Mouse (Mus musculus): ENCODE results near the gene Rassf5. TPM values are rescaled to one million over a fixed set of nuclear protein-coding genes. Genes with fewer than 3 reads are reported as not detected.
A peak's percentile ranks its signal among the peaks of the same experiment; 100 is the strongest.

Gene Rassf5
- polyA plus RNA-seq, 1 experiment, result 2.3 TPM

DNA sequence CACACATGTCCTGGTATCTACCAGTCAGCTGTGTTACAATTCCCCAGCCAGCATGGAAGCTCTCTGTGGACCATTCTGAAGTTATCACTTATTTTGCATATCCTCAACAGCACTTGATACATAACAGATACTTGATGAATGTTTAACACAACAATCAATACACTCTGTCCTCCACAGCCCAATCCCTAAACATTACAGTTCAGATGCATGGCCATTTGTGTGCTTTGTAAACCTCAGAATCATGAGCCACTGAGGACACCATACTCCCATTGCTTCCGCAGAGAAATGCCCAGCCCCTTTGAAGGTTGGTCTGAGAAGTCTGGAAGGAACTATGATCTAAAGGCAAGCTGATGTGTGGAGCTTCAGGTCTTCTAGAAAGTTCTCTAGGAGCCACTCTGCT lies 33.4 kb downstream of the Rassf5 start:
- TF ChIP-seq CTCF (IDR thresholded peaks at IDR 0.05; ENCODE audit: control insufficient read depth, insufficient read depth, insufficient read length), result no peak
- TF ChIP-seq USF1 (IDR thresholded peaks at IDR 0.05; ENCODE audit: low read depth), result no peak
- TF ChIP-seq MYOD1 (IDR thresholded peaks at IDR 0.05; ENCODE audit: control insufficient read depth, insufficient read length, low read depth), result no peak
- no peak for TF ChIP-seq MYOG (IDR thresholded peaks at IDR 0.05; ENCODE audit: control insufficient read depth, extremely low read depth, insufficient read length)
- TF ChIP-seq MAX (IDR thresholded peaks at IDR 0.05), result no peak
- Histone ChIP-seq H3K79me3 (ENCODE audit: low read depth) (no peaks in the 10 kb centered on the region), H3K79me2 (ENCODE audit: control insufficient read depth, insufficient read depth) (no peaks in the 10 kb centered on the region), H3K36me3 (ENCODE audit: control insufficient read depth, insufficient read depth) (no peaks in the 10 kb centered on the region), H3ac (ENCODE audit: control insufficient read depth, insufficient read length, low read depth) (no peak overlapping the region), H3K27me3 (ENCODE audit: control insufficient read depth, insufficient read depth, insufficient read length) (no peaks in the 10 kb centered on the region), H3K4me3 (ENCODE audit: insufficient read depth, poor library complexity, severe bottlenecking) (no peak overlapping the region)

DNA sequence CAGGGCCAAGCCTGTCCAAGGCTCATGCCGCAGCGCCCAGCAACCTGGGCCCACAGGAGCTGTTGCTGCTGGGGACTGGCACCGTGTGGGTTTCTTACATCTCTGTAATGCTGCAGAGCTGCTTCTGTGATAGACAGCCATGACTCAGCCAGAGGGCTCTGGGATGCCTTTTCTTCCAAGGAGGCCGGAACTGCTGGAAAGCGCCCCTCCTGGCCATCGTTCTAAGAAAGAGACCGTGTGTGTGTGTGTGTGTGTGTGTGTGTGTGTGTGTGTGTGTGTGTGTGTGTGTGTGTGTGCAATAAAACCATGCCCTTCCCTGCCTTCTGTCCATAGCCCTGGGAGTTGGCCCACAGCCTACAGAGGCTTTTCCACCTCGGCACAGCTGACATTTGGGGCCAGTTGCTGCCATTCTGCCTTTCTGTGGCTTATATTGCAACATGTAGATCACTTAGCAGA lies 35.1 kb downstream of the Rassf5 start:
- no peak for TF ChIP-seq MYOG (IDR thresholded peaks at IDR 0.05; ENCODE audit: control insufficient read depth, extremely low read depth, insufficient read length)
- no peak for TF ChIP-seq CTCF (IDR thresholded peaks at IDR 0.05; ENCODE audit: control insufficient read depth, insufficient read depth, insufficient read length)
- TF ChIP-seq FOSL1 (IDR thresholded peaks at IDR 0.05; ENCODE audit: insufficient read depth, low read length, poor library complexity, severe bottlenecking), result no peak
- TF ChIP-seq MAX (IDR thresholded peaks at IDR 0.05), result no peak
- no peak for TF ChIP-seq USF1 (IDR thresholded peaks at IDR 0.05; ENCODE audit: low read depth)
- TF ChIP-seq MYOD1 (IDR thresholded peaks at IDR 0.05; ENCODE audit: control insufficient read depth, insufficient read length, low read depth), result no peak
- TF ChIP-seq CEBPB (IDR thresholded peaks at IDR 0.05; ENCODE audit: low read depth), result no peak
- Histone ChIP-seq H3K79me3 (ENCODE audit: low read depth) (no peaks in the 10 kb centered on the region), H3ac (ENCODE audit: control insufficient read depth, insufficient read length, low read depth) (no peak overlapping the region)

DNA sequence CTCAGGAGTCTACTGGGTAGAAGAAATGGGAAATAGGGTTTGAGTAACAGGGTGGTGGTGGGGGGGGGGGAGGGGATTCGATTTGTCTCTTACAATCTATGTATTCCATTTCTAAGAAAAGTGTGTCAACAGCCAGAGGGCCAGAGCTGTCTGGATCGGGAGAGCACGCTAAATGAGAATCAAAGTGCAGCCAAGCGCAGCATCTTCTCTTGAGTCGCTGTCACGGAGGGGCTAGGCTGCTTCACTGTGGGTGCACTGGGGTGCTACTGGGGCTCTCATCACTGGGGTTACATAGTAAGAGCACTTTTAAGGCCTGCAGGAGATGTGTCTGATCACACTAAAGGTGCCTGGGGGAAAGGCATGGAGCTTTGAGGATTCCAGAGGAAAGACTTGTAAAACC lies 36.3 kb downstream of the Rassf5 start:
- H3K79me3 ChIP-seq (ENCODE audit: low read depth), result no peaks in the 10 kb centered on the region
- H3K27me3 ChIP-seq (ENCODE audit: control insufficient read depth, insufficient read depth, insufficient read length), result no peaks in the 10 kb centered on the region
- H3K4me3 ChIP-seq (ENCODE audit: insufficient read depth, poor library complexity, severe bottlenecking), result no peak overlapping the region
- no peak overlapping the region for H3ac ChIP-seq (ENCODE audit: control insufficient read depth, insufficient read length, low read depth)
- no peak for TF ChIP-seq FOSL1 (IDR thresholded peaks at IDR 0.05; ENCODE audit: insufficient read depth, low read length, poor library complexity, severe bottlenecking)
- no peaks in the 10 kb centered on the region for H3K36me3 ChIP-seq (ENCODE audit: control insufficient read depth, insufficient read depth)
- no peaks in the 10 kb centered on the region for H3K79me2 ChIP-seq (ENCODE audit: control insufficient read depth, insufficient read depth)

More for the DNA sequence above, 35.1 kb downstream of the Rassf5 start:
- H3K79me2 ChIP-seq (ENCODE audit: control insufficient read depth, insufficient read depth), result no peaks in the 10 kb centered on the region
- H3K27me3 ChIP-seq (ENCODE audit: control insufficient read depth, insufficient read depth, insufficient read length), result no peaks in the 10 kb centered on the region
- H3K36me3 ChIP-seq (ENCODE audit: control insufficient read depth, insufficient read depth), result no peaks in the 10 kb centered on the region
- H3K4me3 ChIP-seq (ENCODE audit: insufficient read depth, poor library complexity, severe bottlenecking), result no peak overlapping the region

DNA sequence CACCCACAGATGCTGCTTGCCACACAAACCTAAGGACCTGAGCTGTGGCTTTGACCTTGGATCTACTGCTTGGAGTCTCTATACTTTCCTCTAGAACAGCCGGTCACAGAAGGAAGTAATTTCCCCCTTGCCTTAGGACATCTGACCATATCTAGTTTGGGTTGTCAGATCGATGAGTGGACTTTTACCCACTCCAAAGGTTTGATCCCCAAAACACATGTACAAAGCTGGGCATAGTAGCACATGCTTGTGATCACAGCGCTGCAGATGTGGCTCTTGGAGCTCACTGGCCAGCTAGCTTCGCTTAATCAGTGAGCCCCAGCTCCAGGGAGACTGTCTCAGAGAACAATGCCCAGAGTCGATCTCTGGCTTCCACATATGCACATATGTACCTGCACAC lies 37.0 kb downstream of the Rassf5 start:
- no peak overlapping the region for H3K4me3 ChIP-seq (ENCODE audit: insufficient read depth, poor library complexity, severe bottlenecking)
- TF ChIP-seq CEBPB (IDR thresholded peaks at IDR 0.05; ENCODE audit: low read depth), result no peak
- no peak for TF ChIP-seq FOSL1 (IDR thresholded peaks at IDR 0.05; ENCODE audit: insufficient read depth, low read length, poor library complexity, severe bottlenecking)
- no peak for TF ChIP-seq USF1 (IDR thresholded peaks at IDR 0.05; ENCODE audit: low read depth)
- no peaks in the 10 kb centered on the region for H3K79me2 ChIP-seq (ENCODE audit: control insufficient read depth, insufficient read depth)
- H3K36me3 ChIP-seq (ENCODE audit: control insufficient read depth, insufficient read depth), result no peaks in the 10 kb centered on the region
- no peaks in the 10 kb centered on the region for H3K27me3 ChIP-seq (ENCODE audit: control insufficient read depth, insufficient read depth, insufficient read length)
- H3K79me3 ChIP-seq (ENCODE audit: low read depth), result no peaks in the 10 kb centered on the region
- no peak overlapping the region for H3ac ChIP-seq (ENCODE audit: control insufficient read depth, insufficient read length, low read depth)

DNA sequence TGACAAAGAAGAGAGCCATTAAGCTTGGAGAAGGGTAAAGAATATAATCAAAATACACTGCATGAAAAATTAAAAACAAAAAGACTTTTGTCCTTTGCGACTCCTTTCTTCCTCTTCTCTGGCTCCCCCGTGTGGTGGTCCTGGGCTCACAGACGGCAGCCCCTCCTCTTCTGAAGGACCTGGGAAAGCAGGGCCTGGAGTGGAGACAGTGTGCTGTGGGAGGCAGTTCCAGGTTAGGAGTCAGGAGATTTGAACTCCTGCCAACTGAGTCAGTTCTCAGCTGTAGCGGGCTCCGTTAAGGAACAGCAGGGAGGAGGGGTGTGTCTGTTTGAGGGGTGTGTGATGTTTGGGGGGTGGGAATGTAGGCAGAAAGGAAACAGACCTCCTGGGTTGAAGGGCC lies 37.5 kb downstream of the Rassf5 start:
- H3K36me3 ChIP-seq (ENCODE audit: control insufficient read depth, insufficient read depth), result no peaks in the 10 kb centered on the region
- no peaks in the 10 kb centered on the region for H3K79me3 ChIP-seq (ENCODE audit: low read depth)
- H3ac ChIP-seq (ENCODE audit: control insufficient read depth, insufficient read length, low read depth), result no peak overlapping the region
- no peaks in the 10 kb centered on the region for H3K79me2 ChIP-seq (ENCODE audit: control insufficient read depth, insufficient read depth)
- no peak overlapping the region for H3K4me3 ChIP-seq (ENCODE audit: insufficient read depth, poor library complexity, severe bottlenecking)
- TF ChIP-seq MAX (IDR thresholded peaks at IDR 0.05) (no peak), CTCF (IDR thresholded peaks at IDR 0.05; ENCODE audit: control insufficient read depth, insufficient read depth, insufficient read length) (peak; percentile 19), USF1 (IDR thresholded peaks at IDR 0.05; ENCODE audit: low read depth) (no peak), CEBPB (IDR thresholded peaks at IDR 0.05; ENCODE audit: low read depth) (no peak), FOSL1 (IDR thresholded peaks at IDR 0.05; ENCODE audit: insufficient read depth, low read length, poor library complexity, severe bottlenecking) (no peak), MYOG (IDR thresholded peaks at IDR 0.05; ENCODE audit: control insufficient read depth, extremely low read depth, insufficient read length) (no peak), MYOD1 (IDR thresholded peaks at IDR 0.05; ENCODE audit: control insufficient read depth, insufficient read length, low read depth) (no peak)
- H3K27me3 ChIP-seq (ENCODE audit: control insufficient read depth, insufficient read depth, insufficient read length), result no peaks in the 10 kb centered on the region

DNA sequence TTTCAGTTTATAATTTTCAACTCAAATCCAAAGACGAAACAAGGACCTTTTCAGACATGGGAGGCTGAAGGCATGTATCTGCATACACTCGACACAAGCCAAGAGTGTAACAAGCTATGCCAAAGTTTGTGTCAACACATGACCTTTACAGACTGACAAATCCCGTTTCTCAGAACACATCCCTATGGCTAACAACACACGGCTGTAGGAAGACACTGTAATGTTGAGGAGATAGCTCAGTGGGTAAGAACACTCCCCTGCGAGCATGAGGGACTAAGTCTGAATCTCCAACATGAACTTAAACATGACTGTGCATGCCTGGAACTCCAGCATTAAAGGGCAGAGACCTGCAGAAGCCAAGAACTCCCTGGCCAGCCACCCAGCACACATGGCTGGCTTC lies 38.7 kb downstream of the Rassf5 start:
- no peaks in the 10 kb centered on the region for H3K36me3 ChIP-seq (ENCODE audit: control insufficient read depth, insufficient read depth)
- H3K27me3 ChIP-seq (ENCODE audit: control insufficient read depth, insufficient read depth, insufficient read length), result no peaks in the 10 kb centered on the region
- no peak overlapping the region for H3K4me3 ChIP-seq (ENCODE audit: insufficient read depth, poor library complexity, severe bottlenecking)
- H3K79me2 ChIP-seq (ENCODE audit: control insufficient read depth, insufficient read depth), result no peaks in the 10 kb centered on the region
- no peak overlapping the region for H3ac ChIP-seq (ENCODE audit: control insufficient read depth, insufficient read length, low read depth)
- no peaks in the 10 kb centered on the region for H3K79me3 ChIP-seq (ENCODE audit: low read depth)
- TF ChIP-seq CTCF (IDR thresholded peaks at IDR 0.05; ENCODE audit: control insufficient read depth, insufficient read depth, insufficient read length), result no peak
- no peak for TF ChIP-seq FOSL1 (IDR thresholded peaks at IDR 0.05; ENCODE audit: insufficient read depth, low read length, poor library complexity, severe bottlenecking)
- TF ChIP-seq CEBPB (IDR thresholded peaks at IDR 0.05; ENCODE audit: low read depth), result no peak
- no peak for TF ChIP-seq MAX (IDR thresholded peaks at IDR 0.05)
- TF ChIP-seq MYOG (IDR thresholded peaks at IDR 0.05; ENCODE audit: control insufficient read depth, extremely low read depth, insufficient read length), result no peak
- TF ChIP-seq MYOD1 (IDR thresholded peaks at IDR 0.05; ENCODE audit: control insufficient read depth, insufficient read length, low read depth), result no peak
- TF ChIP-seq USF1 (IDR thresholded peaks at IDR 0.05; ENCODE audit: low read depth), result no peak

All from C2C12 (cell line).